Comparison of ENCODE assay signal across 8 mouse cellular contexts in genomic region chr4:24496116-24496952, GRCm38 (mm10). TPM values are rescaled to one million over a fixed set of nuclear protein-coding genes. Genes with fewer than 3 reads are reported as not detected.
DNase-seq lines count a peak whose midpoint lies in the region; ATAC-seq and TF ChIP-seq lines count a peak whose summit lies in the region.

TSS of gene Mms22l (plus strand) at chr4:24496451.

- TF ChIP-seq POLR2A in CH12.LX (IDR thresholded peaks at IDR 0.05; ENCODE audit: low read depth, low read length), result peak; percentile 97

- DNase-seq in CH12.LX (ENCODE audit: extremely low read depth), result peak; percentile 90
- DNase-seq in c-Kit-positive CD71-positive TER-119-negative erythroid progenitor cells, embryonic 14.5 days (ENCODE audit: low read depth), result peak; percentile 80
- DNase-seq in forebrain, embryonic 11.5 days (ENCODE audit: low spot score), result peak; percentile 98
- peak; percentile 94 to 99 for DNase-seq in kidney, postnatal 36 days
- DNase-seq in telencephalon, adult 2 months (ENCODE audit: low read depth, low spot score), result peak; percentile 84

- H3K4me3 ChIP-seq in CH12.LX (replicated peaks in 1 of 3; ENCODE audit: low read depth in 2 of 3, low read length in 2 of 3, poor library complexity in 1 of 3), result peak within 1 kb of the TSS; percentile 82 to 89 (median 88)
- H3K4me3 ChIP-seq in forebrain, embryonic 11.5 days (ENCODE audit: low read depth, low read length), result peak within 1 kb of the TSS; percentile 80
- peak within 1 kb of the TSS; percentile 91 for H3K4me3 ChIP-seq in heart, embryonic 16.5 days (ENCODE audit: low read length)
- peak within 1 kb of the TSS; percentile 94 for H3K4me3 ChIP-seq in liver, embryonic 15.5 days (replicated peaks)
- H3K4me3 ChIP-seq in neural tube, embryonic 12.5 days, result peak within 1 kb of the TSS; percentile 92

- H3K79me2 ChIP-seq in CH12.LX (replicated peaks; ENCODE audit: control insufficient read depth, extremely low read depth, insufficient read depth, poor library complexity, severe bottlenecking), result peaks cover 29% of the 10 kb centered on the region

- peak within 1 kb of the TSS; percentile 73 for H3K27ac ChIP-seq in CH12.LX (ENCODE audit: insufficient read depth, low read depth)
- peak within 1 kb of the TSS; percentile 95 for H3K27ac ChIP-seq in forebrain, embryonic 11.5 days (ENCODE audit: low read depth, low read length)
- peak within 1 kb of the TSS; percentile 97 for H3K27ac ChIP-seq in heart, embryonic 16.5 days (ENCODE audit: low read length)
- peak within 1 kb of the TSS; percentile 91 for H3K27ac ChIP-seq in liver, embryonic 15.5 days (replicated peaks)
- peak within 1 kb of the TSS; percentile 90 for H3K27ac ChIP-seq in neural tube, embryonic 12.5 days

- peaks cover 1% of the 10 kb centered on the region for H3K9me3 ChIP-seq in CH12.LX (replicated peaks; ENCODE audit: low read length)
- no peaks in the 10 kb centered on the region for H3K9me3 ChIP-seq in forebrain, embryonic 11.5 days (ENCODE audit: control insufficient read depth, low read length)
- peaks cover 3% of the 10 kb centered on the region; the same call in 1 of the 2 replicates for H3K9me3 ChIP-seq in heart, embryonic 16.5 days (replicated peaks; ENCODE audit: control insufficient read depth, low read length)
- H3K9me3 ChIP-seq in liver, embryonic 15.5 days (replicated peaks), result no peaks in the 10 kb centered on the region
- 0 out of 2 replicates have a peak, but pooled peaks cover 2% of the 10 kb centered on the region for H3K9me3 ChIP-seq in neural tube, embryonic 12.5 days

- ATAC-seq in forebrain, embryonic 11.5 days (replicated peaks; ENCODE audit: low FRiP score), result peak; percentile 98
- peak; percentile 99 for ATAC-seq in heart, embryonic 16.5 days (replicated peaks; ENCODE audit: extremely low read depth, insufficient read depth, low FRiP score)
- peak; percentile 98 for ATAC-seq in liver, embryonic 15.5 days (ENCODE audit: insufficient read depth)
- ATAC-seq in neural tube, embryonic 12.5 days (ENCODE audit: low FRiP score, low read depth), result peak; percentile 100

- dilution Hi-C loops in CH12.LX (cut with MboI; ENCODE audit: extremely low pct_ligation_motif_present, extremely low pct_unique_long_range_greater_than_20kb, low sequenced_read_pairs), result no loop called here

- no peaks in the 10 kb centered on the region for H3K27me3 ChIP-seq in CH12.LX (replicated peaks)
- no peaks in the 10 kb centered on the region for H3K27me3 ChIP-seq in forebrain, embryonic 11.5 days (ENCODE audit: control insufficient read depth, insufficient read depth, low read length)
- no peaks in the 10 kb centered on the region for H3K27me3 ChIP-seq in heart, embryonic 16.5 days (ENCODE audit: control insufficient read depth, insufficient read depth, low read length)
- H3K27me3 ChIP-seq in liver, embryonic 15.5 days, result no peaks in the 10 kb centered on the region
- H3K27me3 ChIP-seq in neural tube, embryonic 12.5 days (replicated peaks), result no peaks in the 10 kb centered on the region

- in situ Hi-C loops in CH12.LX (cut with MboI; ENCODE audit: low pct_ligation_motif_present, low pct_unique_long_range_greater_than_20kb, low sequenced_read_pairs), result no loop called here

- no peak for TF ChIP-seq EP300 in CH12.LX (IDR thresholded peaks at IDR 0.05; ENCODE audit: low read length)

- peaks cover 7 to 22% of the 10 kb centered on the region in 2 experiments for H3K36me3 ChIP-seq in CH12.LX (replicated peaks in 1 of 2; ENCODE audit: control insufficient read depth in 1 of 2, insufficient read depth in 1 of 2, low read length in 1 of 2)
- no peaks in the 10 kb centered on the region; the same call in 1 of the 2 replicates for H3K36me3 ChIP-seq in forebrain, embryonic 11.5 days (ENCODE audit: control insufficient read depth, insufficient read depth, low read length)
- H3K36me3 ChIP-seq in heart, embryonic 16.5 days (ENCODE audit: control insufficient read depth, insufficient read depth), result peaks cover 3% of the 10 kb centered on the region; the same call in 1 of the 2 replicates
- peaks cover 18% of the 10 kb centered on the region for H3K36me3 ChIP-seq in liver, embryonic 15.5 days (replicated peaks)
- no peaks in the 10 kb centered on the region for H3K36me3 ChIP-seq in neural tube, embryonic 12.5 days

- H3K9ac ChIP-seq in CH12.LX (ENCODE audit: insufficient read depth, low read depth), result peak within 1 kb of the TSS; percentile 98
- peak within 1 kb of the TSS; percentile 97 for H3K9ac ChIP-seq in forebrain, embryonic 11.5 days (ENCODE audit: low read length)
- peak within 1 kb of the TSS; percentile 95 for H3K9ac ChIP-seq in heart, embryonic 16.5 days (ENCODE audit: low read length)
- H3K9ac ChIP-seq in liver, embryonic 15.5 days, result peak within 1 kb of the TSS; percentile 95
- H3K9ac ChIP-seq in neural tube, embryonic 12.5 days, result peak within 1 kb of the TSS; percentile 87

- TF ChIP-seq RAD21 in CH12.LX (IDR thresholded peaks at IDR 0.05; ENCODE audit: low read depth, low read length), result no peak

- H3K4me1 ChIP-seq in CH12.LX (ENCODE audit: control insufficient read depth in 1 of 2, insufficient read depth in 2 of 2), result peaks cover 11 to 16% of the 10 kb centered on the region in 2 experiments
- H3K4me1 ChIP-seq in forebrain, embryonic 11.5 days (replicated peaks; ENCODE audit: control insufficient read depth, insufficient read depth, low read length), result no peaks in the 10 kb centered on the region
- no peaks in the 10 kb centered on the region for H3K4me1 ChIP-seq in heart, embryonic 16.5 days (ENCODE audit: control insufficient read depth, insufficient read depth, low read length)
- H3K4me1 ChIP-seq in liver, embryonic 15.5 days (replicated peaks), result peaks cover 15% of the 10 kb centered on the region
- no peaks in the 10 kb centered on the region for H3K4me1 ChIP-seq in neural tube, embryonic 12.5 days

- peak within 1 kb of the TSS; percentile 78 for H3K4me2 ChIP-seq in CH12.LX (ENCODE audit: insufficient read depth, low read depth, poor library complexity, severe bottlenecking)
- peak within 1 kb of the TSS; percentile 47 for H3K4me2 ChIP-seq in forebrain, embryonic 11.5 days (ENCODE audit: low read depth, low read length, severe bottlenecking)
- peak within 1 kb of the TSS; percentile 88 for H3K4me2 ChIP-seq in heart, embryonic 16.5 days (ENCODE audit: low read depth, low read length)
- H3K4me2 ChIP-seq in liver, embryonic 15.5 days, result peak within 1 kb of the TSS; percentile 75
- peak within 1 kb of the TSS; percentile 67 for H3K4me2 ChIP-seq in neural tube, embryonic 12.5 days (replicated peaks)

- WGBS in forebrain, embryonic 11.5 days, result under 1% methylated on average over 69 of the region's 83 CpGs
- under 1% methylated on average over 83 of the region's 83 CpGs for WGBS in heart, embryonic 16.5 days
- under 1% methylated on average over 83 of the region's 83 CpGs for WGBS in liver, embryonic 15.5 days (ENCODE audit: insufficient replicate concordance)
- WGBS in neural tube, embryonic 12.5 days, result under 1% methylated on average over 81 of the region's 83 CpGs

- TF ChIP-seq CTCF in CH12.LX (conservative IDR thresholded peaks at IDR 0.05 in 1 of 2, IDR thresholded peaks at IDR 0.05 in 1 of 2; ENCODE audit: low read depth in 2 of 2, low read length in 2 of 2), result no peak

TF ChIP-seq in CH12.LX, 34 proteins besides CTCF, POLR2A, EP300 and RAD21 (continues in another document):
- TF ChIP-seq ZKSCAN1 (IDR thresholded peaks at IDR 0.05; ENCODE audit: borderline replicate concordance, low read depth, low read length) (no peak), JUN (IDR thresholded peaks at IDR 0.05; ENCODE audit: insufficient read depth, low read depth, low read length) (no peak), CHD2 (IDR thresholded peaks at IDR 0.05; ENCODE audit: low read length) (peak; percentile 100), HCFC1 (IDR thresholded peaks at IDR 0.05; ENCODE audit: low read depth, low read length) (peak; percentile 79), ZC3H11A (IDR thresholded peaks at IDR 0.05; ENCODE audit: low read depth, low read length) (no peak), TBP (conservative IDR thresholded peaks at IDR 0.05; ENCODE audit: low read depth, low read length) (peak; percentile 78; the same call in 1 of the 2 replicates), CHD1 (IDR thresholded peaks at IDR 0.05; ENCODE audit: low read depth, low read length) (no peak; the same call in 1 of the 2 replicates), MXI1 (IDR thresholded peaks at IDR 0.05; ENCODE audit: low read depth, low read length) (peak; percentile 62; the same call in 1 of the 2 replicates), UBTF (IDR thresholded peaks at IDR 0.05; ENCODE audit: low read depth, low read length) (peak; percentile 26; the same call in 1 of the 2 replicates), GABPA (IDR thresholded peaks at IDR 0.05; ENCODE audit: insufficient replicate concordance, low read depth, low read length) (no peak), RCOR1 (conservative IDR thresholded peaks at IDR 0.05; ENCODE audit: low read depth, low read length) (no peak), JUND (conservative IDR thresholded peaks at IDR 0.05; ENCODE audit: low read depth, low read length) (no peak), E2F4 (IDR thresholded peaks at IDR 0.05; ENCODE audit: insufficient replicate concordance, low read depth, low read length) (peak; percentile 98), ELF1 (IDR thresholded peaks at IDR 0.05; ENCODE audit: low read depth, low read length) (peak; percentile 94), TCF12 (IDR thresholded peaks at IDR 0.05; ENCODE audit: low read depth, low read length) (peak; percentile 90), MAX (IDR thresholded peaks at IDR 0.05; ENCODE audit: low read length) (peak; percentile 10; the same call in 1 of the 2 replicates), MEF2A (IDR thresholded peaks at IDR 0.05; ENCODE audit: borderline replicate concordance, low read depth, low read length) (peak; percentile 44; the same call in 1 of the 2 replicates), ZNF384 (IDR thresholded peaks at IDR 0.05; ENCODE audit: low read depth, low read length) (no peak), BHLHE40 (IDR thresholded peaks at IDR 0.05; ENCODE audit: low read depth, low read length) (no peak), NELFE (IDR thresholded peaks at IDR 0.05; ENCODE audit: low read depth, low read length) (peak; percentile 97), MAZ (IDR thresholded peaks at IDR 0.05; ENCODE audit: low read depth, low read length) (no peak), IRF4 (IDR thresholded peaks at IDR 0.05; ENCODE audit: low read depth, low read length) (peak; percentile 43; the same call in 1 of the 2 replicates)

RNA-seq across cellular contexts. Expression of gene Mms22l, which starts in this region (rescaled TPM):
- total RNA-seq in CH12.LX (2012; rRNA removed) (39.3 and 42.6 TPM in 2 replicates), CH12.LX (2014; rRNA removed) (74.8 and 77.6 TPM in 2 replicates)
- 41.9 and 43.4 TPM in 2 replicates for polyA plus RNA-seq in CH12.LX (2012; ENCODE audit: insufficient read length, low read depth)
- 52.5 and 54.4 TPM in 2 replicates for polyA plus RNA-seq in forebrain, embryonic 11.5 days (2014; fragmentation: Nextera tagmentation; extraction: Ambion mirVana)
- 17.6 and 19.7 TPM in 2 replicates for polyA plus RNA-seq in heart, embryonic 16.5 days (2015; fragmentation: Nextera tagmentation; extraction: Ambion mirVana)
- 22.1 and 22.8 TPM in 2 replicates for polyA plus RNA-seq in liver, embryonic 15.5 days (2015; fragmentation: Nextera tagmentation; extraction: Ambion mirVana)
- 23.0 and 24.1 TPM in 2 replicates for polyA plus RNA-seq in neural tube, embryonic 12.5 days (2016; fragmentation: Nextera tagmentation; extraction: Ambion mirVana)

Comparison
In these comparisons a context has a peak if more than half of its experiments do, and no peak if none do; other contexts are left out.
1. Peak in every context shown above with its lines: DNase-seq, ATAC-seq, H3K4me3 ChIP-seq and H3K27ac ChIP-seq.